Mouse (Mus musculus) midbrain, embryonic 16.5 days (tissue): ENCODE results near the gene Trpt1. TPM values are rescaled to one million over a fixed set of nuclear protein-coding genes. Genes with fewer than 3 reads are reported as not detected.

Source experiments
- ATAC-seq: fragments of 200-750 bp; cut with Nextera tagmentation; 2 replicates; pipeline ENCODE4 v1.8.0; 2017; ENCODE audit warnings: moderate TSS enrichment
- H3K27ac ChIP-seq: fragments of 300-500 bp; sonication (generic); 2 replicates; pipeline ENCODE4 v1.5.1; 2014; ENCODE audit warnings: mild to moderate bottlenecking, low read length, mixed read lengths
- H3K27me3 ChIP-seq: fragments of 300-500 bp; sonication (generic); 2 replicates; pipeline ENCODE4 v1.6.1; 2014; ENCODE audit warnings: low read depth, low read length, mixed read lengths; ENCODE audit not compliant: control insufficient read depth, insufficient read depth
- H3K36me3 ChIP-seq: fragments of 300-500 bp; sonication (generic); 2 replicates; pipeline ENCODE4 v1.6.1; 2014; ENCODE audit warnings: mild to moderate bottlenecking, low read length, moderate library complexity, mixed read lengths; ENCODE audit not compliant: control insufficient read depth, insufficient read depth
- H3K4me1 ChIP-seq: fragments of 300-500 bp; sonication (generic); 2 replicates; pipeline ENCODE4 v1.6.1; 2014; ENCODE audit warnings: mild to moderate bottlenecking, low read length, mixed read lengths; ENCODE audit not compliant: control insufficient read depth, insufficient read depth
- H3K4me2 ChIP-seq: fragments of 300-500 bp; sonication (generic); 2 replicates; pipeline ENCODE4 v1.6.1; 2014; ENCODE audit warnings: mild to moderate bottlenecking, low read length, mixed read lengths
- H3K4me3 ChIP-seq: fragments of 300-500 bp; sonication (generic); 2 replicates; pipeline ENCODE4 v1.5.1; 2014; ENCODE audit warnings: low read depth, mild to moderate bottlenecking, low read length, moderate library complexity, mixed read lengths
- H3K9ac ChIP-seq: fragments of 300-500 bp; sonication (generic); 2 replicates; pipeline ENCODE4 v1.6.1; 2014; ENCODE audit warnings: low read depth, low read length, mixed read lengths
- H3K9me3 ChIP-seq: fragments of 300-500 bp; sonication (generic); replicated peaks from 2 replicates; pipeline ENCODE4 v1.6.1; 2014; ENCODE audit warnings: mild to moderate bottlenecking, low read length, mixed read lengths; ENCODE audit not compliant: control insufficient read depth, poor library complexity, severe bottlenecking
- WGBS: fragments of 180-500 bp; shearing (Covaris S2); extraction: QIAGEN DNeasy Blood & Tissue Kit; methylation state at CpG from one replicate; pipeline ENCODE4 v1.1.7; 2014; 5-methylcytosine and 5-hydroxymethylcytosine counted together
- polyA plus RNA-seq: library from polyadenylated mRNA; unstranded; fragments of >200 nt; fragmentation: Nextera tagmentation; extraction: Ambion mirVana; gene quantifications from 2 replicates; pipeline ENCODE4 v1.2.1, GENCODE M21; 2015

The Trpt1 gene
- polyA plus RNA-seq, 1 experiment from 2014 or later, result 17.3 TPM

GRCm38 (mm10) chr19:6979486-6980380 lies 16.2 kb upstream of the Trpt1 start:
- under 1% methylated on average over 58 of the region's 59 CpGs for WGBS
- peak; percentile 88 for ATAC-seq

GRCm38 (mm10) chr19:6980381-6981093 lies 15.4 kb upstream of the Trpt1 start, which contains the start of gene Fkbp2:
TSS of gene Fkbp2 (minus strand) at chr19:6980501.
- peak within 1 kb of the TSS; percentile 90 for H3K4me2 ChIP-seq
- H3K27ac ChIP-seq, result peak within 1 kb of the TSS; percentile 97
- ATAC-seq, result peak; percentile 89
- no peaks in the 10 kb centered on the region for H3K9me3 ChIP-seq
- no peaks in the 10 kb centered on the region for H3K27me3 ChIP-seq
- 2% methylated on average over 38 of the region's 38 CpGs for WGBS
- peak within 1 kb of the TSS; percentile 84 for H3K9ac ChIP-seq
- peaks cover 36% of the 10 kb centered on the region for H3K4me1 ChIP-seq
- H3K4me3 ChIP-seq, result peak within 1 kb of the TSS; percentile 75
- H3K36me3 ChIP-seq, result peaks cover 11% of the 10 kb centered on the region

More at GRCm38 (mm10) chr19:6979486-6980380, 16.2 kb upstream of the Trpt1 start:
- Histone ChIP-seq H3K9me3 (no peaks in the 10 kb centered on the region), H3K4me1 (peaks cover 36% of the 10 kb centered on the region), H3K9ac (peak overlapping the region; percentile 84), H3K4me2 (peak overlapping the region; percentile 90), H3K27me3 (no peaks in the 10 kb centered on the region), H3K4me3 (peak overlapping the region; percentile 75), H3K36me3 (peaks cover 8% of the 10 kb centered on the region), H3K27ac (peak overlapping the region; percentile 97)

- Histone ChIP-seq H3K9ac (no peak overlapping the region), H3K27ac (no peak overlapping the region), H3K27me3 (no peaks in the 10 kb centered on the region), H3K36me3 (peaks cover 11% of the 10 kb centered on the region), H3K4me3 (no peak overlapping the region), H3K4me1 (peaks cover 35% of the 10 kb centered on the region), H3K9me3 (no peaks in the 10 kb centered on the region), H3K4me2 (no peak overlapping the region)
- no peak for ATAC-seq
- 92% methylated on average over 4 of the region's 4 CpGs for WGBS
Observed at GRCm38 (mm10) chr19:6981465-6981864, 14.5 kb upstream of the Trpt1 start.

- Histone ChIP-seq H3K27me3 (no peaks in the 10 kb centered on the region), H3K4me3 (no peak overlapping the region), H3K4me1 (peaks cover 28% of the 10 kb centered on the region), H3K9me3 (no peaks in the 10 kb centered on the region), H3K36me3 (peaks cover 5% of the 10 kb centered on the region), H3K4me2 (no peak overlapping the region), H3K27ac (no peak overlapping the region), H3K9ac (no peak overlapping the region)
- WGBS, result 62% methylated on average over 5 of the region's 5 CpGs
- no peak for ATAC-seq
Observed at GRCm38 (mm10) chr19:6983621-6984020, 12.3 kb upstream of the Trpt1 start.

GRCm38 (mm10) chr19:6985300-6985699 lies 10.6 kb upstream of the Trpt1 start:
- H3K4me1 ChIP-seq, result peaks cover 19% of the 10 kb centered on the region
- H3K27me3 ChIP-seq, result no peaks in the 10 kb centered on the region
- peaks cover 5% of the 10 kb centered on the region for H3K36me3 ChIP-seq
- 88% methylated on average over 19 of the region's 19 CpGs for WGBS
- H3K4me2 ChIP-seq, result no peak overlapping the region
- H3K9me3 ChIP-seq, result no peaks in the 10 kb centered on the region
- no peak overlapping the region for H3K27ac ChIP-seq
- no peak for ATAC-seq
- H3K4me3 ChIP-seq, result no peak overlapping the region
- H3K9ac ChIP-seq, result no peak overlapping the region

GRCm38 (mm10) chr19:6985951-6986708 lies 9.8 kb upstream of the Trpt1 start:
- no peaks in the 10 kb centered on the region for H3K27me3 ChIP-seq
- no peaks in the 10 kb centered on the region for H3K9me3 ChIP-seq
- peak overlapping the region; percentile 96; the same call in 1 of the 2 replicates for H3K9ac ChIP-seq
- H3K4me1 ChIP-seq, result peaks cover 15% of the 10 kb centered on the region
- peaks cover 5% of the 10 kb centered on the region for H3K36me3 ChIP-seq
- H3K27ac ChIP-seq, result no peak overlapping the region
- ATAC-seq, result peak; percentile 3; the same call in 1 of the 2 replicates
- peak overlapping the region; percentile 93 for H3K4me2 ChIP-seq
- peak overlapping the region; percentile 81; the same call in 1 of the 2 replicates for H3K4me3 ChIP-seq
- WGBS, result 84% methylated on average over 10 of the region's 10 CpGs

- H3K4me2 ChIP-seq, result peak within 1 kb of the TSS; percentile 93
- peak; percentile 52 for ATAC-seq
- under 1% methylated on average over 61 of the region's 85 CpGs for WGBS
- peak within 1 kb of the TSS; percentile 96 for H3K9ac ChIP-seq
- H3K27me3 ChIP-seq, result no peaks in the 10 kb centered on the region
- H3K9me3 ChIP-seq, result no peaks in the 10 kb centered on the region
- H3K27ac ChIP-seq, result peak within 1 kb of the TSS; percentile 82
- H3K4me3 ChIP-seq, result peak within 1 kb of the TSS; percentile 81
- peaks cover 18% of the 10 kb centered on the region; the same call in 1 of the 2 replicates for H3K4me1 ChIP-seq
- H3K36me3 ChIP-seq, result peaks cover 5% of the 10 kb centered on the region
Observed at GRCm38 (mm10) chr19:6987061-6987903, 8.6 kb upstream of the Trpt1 start, which contains the start of gene Vegfb. TSS of gene Vegfb (minus strand) at chr19:6987651.

- peak overlapping the region; percentile 93 for H3K4me2 ChIP-seq
- WGBS, result 4% methylated on average over 8 of the region's 8 CpGs
- peak overlapping the region; percentile 82 for H3K27ac ChIP-seq
- H3K9me3 ChIP-seq, result no peaks in the 10 kb centered on the region
- peaks cover 4% of the 10 kb centered on the region for H3K36me3 ChIP-seq
- ATAC-seq, result no peak
- peaks cover 20% of the 10 kb centered on the region; the same call in 1 of the 2 replicates for H3K4me1 ChIP-seq
- H3K9ac ChIP-seq, result peak overlapping the region; percentile 96
- no peaks in the 10 kb centered on the region for H3K27me3 ChIP-seq
- peak overlapping the region; percentile 81 for H3K4me3 ChIP-seq
Observed at GRCm38 (mm10) chr19:6987904-6988285, 8.0 kb upstream of the Trpt1 start.
